Mouse (Mus musculus) G1E-ER4 (cell line): ENCODE data around the gene Tmem245. TPM values are rescaled to one million over a fixed set of nuclear protein-coding genes. Genes with fewer than 3 reads are reported as not detected.

Source experiments
- GATA1 ChIP-seq: IDR thresholded peaks from one replicate; pipeline ENCODE4 v1.8.0; 2012; ENCODE audit warnings: low read length, inconsistent platforms
- polyA plus RNA-seq: library from polyadenylated mRNA; stranded (reverse); fragments of >175 nt; gene quantifications from 2 replicates; pipeline ENCODE4 v1.2.3, GENCODE M21; 2012

The Tmem245 gene
- polyA plus RNA-seq, 1 experiment: 0.75 TPM

- TF ChIP-seq GATA1: no peak
These were observed 5.8 kb downstream of the Tmem245 start for GRCm38 (mm10) chr4:56941481-56941880.

GRCm38 (mm10) chr4:56937136-56937535 is 10.1 kb downstream of the Tmem245 start:
- no peak for TF ChIP-seq GATA1

- TF ChIP-seq GATA1: no peak
These were observed 11.9 kb downstream of the Tmem245 start for GRCm38 (mm10) chr4:56935327-56935726.

GRCm38 (mm10) chr4:56933154-56933553 is 14.1 kb downstream of the Tmem245 start:
- TF ChIP-seq GATA1: no peak

GRCm38 (mm10) chr4:56932096-56932495 is 15.1 kb downstream of the Tmem245 start:
- no peak for TF ChIP-seq GATA1

- no peak for TF ChIP-seq GATA1
These were observed 16.9 kb downstream of the Tmem245 start for GRCm38 (mm10) chr4:56930312-56930711.

GRCm38 (mm10) chr4:56926971-56927370 is 20.3 kb downstream of the Tmem245 start:
- TF ChIP-seq GATA1: no peak

- TF ChIP-seq GATA1: no peak
These were observed 25.0 kb downstream of the Tmem245 start for GRCm38 (mm10) chr4:56922229-56922628.

- TF ChIP-seq GATA1: no peak
These were observed 31.4 kb downstream of the Tmem245 start for GRCm38 (mm10) chr4:56915732-56916325.

GRCm38 (mm10) chr4:56914761-56915160 is 32.5 kb downstream of the Tmem245 start:
- no peak for TF ChIP-seq GATA1

- no peak for TF ChIP-seq GATA1
These were observed 32.9 kb downstream of the Tmem245 start for GRCm38 (mm10) chr4:56914338-56914737.

GRCm38 (mm10) chr4:56912382-56913001 is 34.7 kb downstream of the Tmem245 start:
- TF ChIP-seq GATA1: no peak

GRCm38 (mm10) chr4:56909568-56909967 is 37.7 kb downstream of the Tmem245 start:
- no peak for TF ChIP-seq GATA1

GRCm38 (mm10) chr4:56907671-56908070 is 39.6 kb downstream of the Tmem245 start:
- no peak for TF ChIP-seq GATA1

- no peak for TF ChIP-seq GATA1
These were observed 40.3 kb downstream of the Tmem245 start for GRCm38 (mm10) chr4:56906926-56907325.

GRCm38 (mm10) chr4:56905507-56905906 is 41.7 kb downstream of the Tmem245 start:
- no peak for TF ChIP-seq GATA1

- no peak for TF ChIP-seq GATA1
These were observed 45.6 kb downstream of the Tmem245 start for GRCm38 (mm10) chr4:56901671-56902070.
